Mouse (Mus musculus): Measurements from ENCODE around the gene Lrrc10. TPM values are rescaled to one million over a fixed set of nuclear protein-coding genes. Genes with fewer than 3 reads are reported as not detected.
A peak's percentile ranks its signal among the peaks of the same experiment; 100 is the strongest.

Gene Lrrc10
- polyA plus RNA-seq, 1 experiment from 2014 or later: 80.5 TPM

DNA sequence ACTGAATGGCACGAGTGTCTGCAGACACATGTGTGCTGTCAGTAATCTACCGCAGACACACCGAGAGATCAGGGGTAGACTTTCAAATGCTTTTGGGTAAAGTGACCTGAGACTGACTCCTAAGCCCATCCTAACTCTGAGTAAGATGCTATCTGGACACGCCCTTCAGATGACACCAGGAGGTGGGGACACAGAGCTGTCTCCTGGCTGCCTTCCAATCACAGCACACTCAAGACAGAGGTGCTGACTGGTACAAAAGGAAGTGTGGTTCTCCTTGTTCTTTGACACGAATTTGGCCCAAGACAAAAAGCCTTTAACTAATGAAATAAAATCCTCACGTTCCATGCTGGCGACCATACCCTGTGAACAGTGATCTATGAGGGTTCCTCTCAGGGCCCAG is 28.0 kb downstream of the Lrrc10 start:
- no peak overlapping the region for H3K4me2 ChIP-seq (ENCODE audit: low read length)
- H3K27ac ChIP-seq (replicated peaks in 1 of 2; ENCODE audit: control insufficient read depth in 1 of 2, insufficient read depth in 1 of 2, low read depth in 2 of 2, low read length in 2 of 2): no peak overlapping the region
- ATAC-seq (ENCODE audit: insufficient number of reproducible peaks, insufficient read depth, low FRiP score, low read depth): no peak
- no peaks in the 10 kb centered on the region for H3K9me3 ChIP-seq (ENCODE audit: control insufficient read depth, low read length)
- H3K9ac ChIP-seq (ENCODE audit: low read length): no peak overlapping the region
- H3K27me3 ChIP-seq (ENCODE audit: control insufficient read depth, insufficient read depth, low read length): no peaks in the 10 kb centered on the region
- H3K4me3 ChIP-seq (ENCODE audit: control insufficient read depth in 1 of 2, insufficient read depth in 1 of 2, low read depth in 1 of 2, low read length in 2 of 2): no peak overlapping the region
- peaks cover 2 to 7% of the 10 kb centered on the region in 2 experiments; a peak in 2 of 4 replicates for H3K4me1 ChIP-seq (ENCODE audit: control insufficient read depth in 2 of 2, insufficient read depth in 2 of 2, low read length in 2 of 2)
- H3K36me3 ChIP-seq (ENCODE audit: control insufficient read depth, insufficient read depth, low read length): peaks cover 81% of the 10 kb centered on the region
- 59% methylated on average over 7 of the region's 7 CpGs for WGBS

- H3K9me3 ChIP-seq (ENCODE audit: control insufficient read depth, low read length): no peaks in the 10 kb centered on the region
- 81% methylated on average over 6 of the region's 6 CpGs for WGBS
- peaks cover 79% of the 10 kb centered on the region for H3K36me3 ChIP-seq (ENCODE audit: control insufficient read depth, insufficient read depth, low read length)
- H3K4me3 ChIP-seq (ENCODE audit: control insufficient read depth in 1 of 2, insufficient read depth in 1 of 2, low read depth in 1 of 2, low read length in 2 of 2): no peak overlapping the region
- no peak overlapping the region for H3K4me2 ChIP-seq (ENCODE audit: low read length)
- no peaks in the 10 kb centered on the region for H3K27me3 ChIP-seq (ENCODE audit: control insufficient read depth, insufficient read depth, low read length)
- no peak overlapping the region for H3K27ac ChIP-seq (replicated peaks in 1 of 2; ENCODE audit: control insufficient read depth in 1 of 2, insufficient read depth in 1 of 2, low read depth in 2 of 2, low read length in 2 of 2)
- ATAC-seq (ENCODE audit: insufficient number of reproducible peaks, insufficient read depth, low FRiP score, low read depth): 0 out of 2 replicates have a peak, but pooled peaks have one; percentile 21
- peaks cover 2 to 8% of the 10 kb centered on the region in 2 experiments; a peak in 3 of 4 replicates for H3K4me1 ChIP-seq (ENCODE audit: control insufficient read depth in 2 of 2, insufficient read depth in 2 of 2, low read length in 2 of 2)
- H3K9ac ChIP-seq (ENCODE audit: low read length): no peak overlapping the region
Observed at GRCm38 (mm10) chr10:117078284-117078683, 33.1 kb downstream of the Lrrc10 start.

GRCm38 (mm10) chr10:117081326-117081725 is 36.2 kb downstream of the Lrrc10 start:
- Histone ChIP-seq H3K9me3 (ENCODE audit: control insufficient read depth, low read length) (no peaks in the 10 kb centered on the region), H3K4me2 (ENCODE audit: low read length) (no peak overlapping the region), H3K4me3 (ENCODE audit: control insufficient read depth in 1 of 2, insufficient read depth in 1 of 2, low read depth in 1 of 2, low read length in 2 of 2) (no peak overlapping the region), H3K4me1 (ENCODE audit: control insufficient read depth in 2 of 2, insufficient read depth in 2 of 2, low read length in 2 of 2) (peaks cover 0 to 4% of the 10 kb centered on the region in 2 experiments; a peak in 2 of 4 replicates), H3K36me3 (ENCODE audit: control insufficient read depth, insufficient read depth, low read length) (peaks cover 77% of the 10 kb centered on the region), H3K27ac (replicated peaks in 1 of 2; ENCODE audit: control insufficient read depth in 1 of 2, insufficient read depth in 1 of 2, low read depth in 2 of 2, low read length in 2 of 2) (no peak overlapping the region), H3K27me3 (ENCODE audit: control insufficient read depth, insufficient read depth, low read length) (no peaks in the 10 kb centered on the region), H3K9ac (ENCODE audit: low read length) (no peak overlapping the region)
- no peak for ATAC-seq (ENCODE audit: insufficient number of reproducible peaks, insufficient read depth, low FRiP score, low read depth)
- WGBS: 86% methylated on average over 4 of the region's 4 CpGs

GRCm38 (mm10) chr10:117081914-117082359 is 36.8 kb downstream of the Lrrc10 start:
- peaks cover 75% of the 10 kb centered on the region for H3K36me3 ChIP-seq (ENCODE audit: control insufficient read depth, insufficient read depth, low read length)
- no peaks in the 10 kb centered on the region for H3K27me3 ChIP-seq (ENCODE audit: control insufficient read depth, insufficient read depth, low read length)
- H3K4me3 ChIP-seq (ENCODE audit: control insufficient read depth in 1 of 2, insufficient read depth in 1 of 2, low read depth in 1 of 2, low read length in 2 of 2): no peak overlapping the region
- peaks cover 0 to 4% of the 10 kb centered on the region in 2 experiments; a peak in 2 of 4 replicates for H3K4me1 ChIP-seq (ENCODE audit: control insufficient read depth in 2 of 2, insufficient read depth in 2 of 2, low read length in 2 of 2)
- 0 out of 4 replicates have a peak overlapping the region, but pooled peaks of 1 of the 2 experiments have one; percentile 10 for H3K27ac ChIP-seq (replicated peaks in 1 of 2; ENCODE audit: control insufficient read depth in 1 of 2, insufficient read depth in 1 of 2, low read depth in 2 of 2, low read length in 2 of 2)
- no peak overlapping the region for H3K9ac ChIP-seq (ENCODE audit: low read length)
- no peak overlapping the region for H3K4me2 ChIP-seq (ENCODE audit: low read length)
- ATAC-seq (ENCODE audit: insufficient number of reproducible peaks, insufficient read depth, low FRiP score, low read depth): no peak
- no peaks in the 10 kb centered on the region for H3K9me3 ChIP-seq (ENCODE audit: control insufficient read depth, low read length)
- 81% methylated on average over 2 of the region's 2 CpGs for WGBS

DNA sequence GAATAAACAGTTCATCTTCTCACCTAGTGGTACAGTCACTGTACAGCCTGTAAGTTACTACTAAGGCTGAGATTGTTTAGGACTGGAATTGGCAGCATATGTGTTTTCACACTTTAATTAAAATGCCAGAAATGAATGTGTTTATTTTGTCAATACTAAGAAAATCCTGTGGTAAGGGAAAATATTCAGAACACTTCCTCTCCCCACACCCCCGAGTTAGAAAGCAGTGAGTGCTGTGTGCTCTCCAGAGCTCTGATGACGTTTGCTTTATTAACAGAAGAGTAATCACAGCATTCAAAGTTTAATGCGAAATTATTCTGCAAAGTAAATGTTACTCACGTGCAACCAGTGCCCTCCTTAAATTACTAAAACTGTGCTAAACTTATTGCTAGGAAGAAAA is 44.5 kb downstream of the Lrrc10 start:
- H3K36me3 ChIP-seq (ENCODE audit: control insufficient read depth, insufficient read depth, low read length): peaks cover 53% of the 10 kb centered on the region
- H3K9me3 ChIP-seq (ENCODE audit: control insufficient read depth, low read length): no peaks in the 10 kb centered on the region
- no peak for ATAC-seq (ENCODE audit: insufficient number of reproducible peaks, insufficient read depth, low FRiP score, low read depth)
- H3K4me2 ChIP-seq (ENCODE audit: low read length): no peak overlapping the region
- 80% methylated on average over 4 of the region's 4 CpGs for WGBS
- H3K27me3 ChIP-seq (ENCODE audit: control insufficient read depth, insufficient read depth, low read length): no peaks in the 10 kb centered on the region
- no peak overlapping the region for H3K4me3 ChIP-seq (ENCODE audit: control insufficient read depth in 1 of 2, insufficient read depth in 1 of 2, low read depth in 1 of 2, low read length in 2 of 2)
- H3K4me1 ChIP-seq (ENCODE audit: control insufficient read depth in 2 of 2, insufficient read depth in 2 of 2, low read length in 2 of 2): peaks cover 6 to 10% of the 10 kb centered on the region in 2 experiments
- H3K9ac ChIP-seq (ENCODE audit: low read length): no peak overlapping the region
- H3K27ac ChIP-seq (replicated peaks in 1 of 2; ENCODE audit: control insufficient read depth in 1 of 2, insufficient read depth in 1 of 2, low read depth in 2 of 2, low read length in 2 of 2): no peak overlapping the region

GRCm38 (mm10) chr10:117094504-117095329 is 49.6 kb downstream of the Lrrc10 start:
- no peak overlapping the region for H3K4me3 ChIP-seq (ENCODE audit: control insufficient read depth in 1 of 2, insufficient read depth in 1 of 2, low read depth in 1 of 2, low read length in 2 of 2)
- H3K36me3 ChIP-seq (ENCODE audit: control insufficient read depth, insufficient read depth, low read length): peaks cover 34% of the 10 kb centered on the region
- no peaks in the 10 kb centered on the region for H3K9me3 ChIP-seq (ENCODE audit: control insufficient read depth, low read length)
- no peaks in the 10 kb centered on the region for H3K27me3 ChIP-seq (ENCODE audit: control insufficient read depth, insufficient read depth, low read length)
- H3K27ac ChIP-seq (replicated peaks in 1 of 2; ENCODE audit: control insufficient read depth in 1 of 2, insufficient read depth in 1 of 2, low read depth in 2 of 2, low read length in 2 of 2): peak overlapping the region; percentile 31 to 60; a peak in 3 of 4 replicates
- 0 out of 2 replicates have a peak, but pooled peaks have one; percentile 52 for ATAC-seq (ENCODE audit: insufficient number of reproducible peaks, insufficient read depth, low FRiP score, low read depth)
- 0 out of 2 replicates have a peak overlapping the region, but pooled peaks have one; percentile 9 for H3K4me2 ChIP-seq (ENCODE audit: low read length)
- H3K4me1 ChIP-seq (ENCODE audit: control insufficient read depth in 2 of 2, insufficient read depth in 2 of 2, low read length in 2 of 2): peaks cover 8 to 24% of the 10 kb centered on the region in 2 experiments
- 27% methylated on average over 15 of the region's 15 CpGs for WGBS
- 0 out of 2 replicates have a peak overlapping the region, but pooled peaks have one; percentile 25 for H3K9ac ChIP-seq (ENCODE audit: low read length)

DNA sequence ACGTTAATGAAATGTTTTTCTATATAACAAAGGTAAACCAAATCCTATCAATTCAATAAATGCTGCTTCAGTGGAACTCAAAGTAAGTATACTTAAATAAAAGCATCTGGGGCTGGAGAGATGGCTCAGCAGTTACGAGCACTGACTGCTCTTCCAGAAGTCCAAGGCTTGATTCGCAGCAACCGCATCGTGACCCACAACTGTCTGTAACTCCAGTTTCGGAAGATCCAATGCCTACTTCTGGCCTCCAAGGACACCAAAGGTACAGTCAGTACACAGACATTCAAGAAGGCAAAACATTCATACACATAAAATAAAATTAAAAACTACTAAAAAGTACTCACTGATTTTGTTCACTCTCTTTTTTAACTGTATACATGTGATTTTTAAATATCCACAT is 51.0 kb downstream of the Lrrc10 start:
- H3K9ac ChIP-seq (ENCODE audit: low read length): no peak overlapping the region
- no peak for ATAC-seq (ENCODE audit: insufficient number of reproducible peaks, insufficient read depth, low FRiP score, low read depth)
- no peak overlapping the region for H3K4me2 ChIP-seq (ENCODE audit: low read length)
- peaks cover 34% of the 10 kb centered on the region for H3K36me3 ChIP-seq (ENCODE audit: control insufficient read depth, insufficient read depth, low read length)
- no peaks in the 10 kb centered on the region for H3K9me3 ChIP-seq (ENCODE audit: control insufficient read depth, low read length)
- no peaks in the 10 kb centered on the region for H3K27me3 ChIP-seq (ENCODE audit: control insufficient read depth, insufficient read depth, low read length)
- peaks cover 8 to 24% of the 10 kb centered on the region in 2 experiments for H3K4me1 ChIP-seq (ENCODE audit: control insufficient read depth in 2 of 2, insufficient read depth in 2 of 2, low read length in 2 of 2)
- no peak overlapping the region for H3K27ac ChIP-seq (replicated peaks in 1 of 2; ENCODE audit: control insufficient read depth in 1 of 2, insufficient read depth in 1 of 2, low read depth in 2 of 2, low read length in 2 of 2)
- 88% methylated on average over 6 of the region's 6 CpGs for WGBS
- no peak overlapping the region for H3K4me3 ChIP-seq (ENCODE audit: control insufficient read depth in 1 of 2, insufficient read depth in 1 of 2, low read depth in 1 of 2, low read length in 2 of 2)
